Mouse (Mus musculus): Measurements from ENCODE around the gene U90926. TPM values are rescaled to one million over a fixed set of nuclear protein-coding genes. Genes with fewer than 3 reads are reported as not detected.

Gene U90926
- polyA plus RNA-seq (2015; fragmentation: Nextera tagmentation; extraction: Ambion mirVana): not detected in 2 replicates

DNA sequence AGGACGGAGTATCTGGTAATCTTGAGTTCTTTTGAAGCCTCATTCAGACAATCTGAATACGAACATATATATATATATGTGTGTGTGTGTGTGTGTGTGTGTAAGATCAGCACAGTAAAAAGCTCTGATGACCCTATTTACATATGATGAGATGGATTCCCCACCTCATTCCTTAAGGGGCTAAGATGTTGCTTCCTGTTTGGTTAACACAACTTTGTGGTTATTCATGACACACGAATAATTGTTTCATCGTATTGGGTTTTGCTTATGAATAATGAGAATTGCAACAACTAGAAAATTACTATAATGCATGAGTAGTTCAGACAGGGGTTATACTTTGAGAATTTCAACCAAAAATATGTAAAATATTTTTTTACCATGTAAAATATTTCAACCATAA lies at the start of gene U90926:
TSS of gene U90926 (minus strand) at position 101 of the 400 bp plus-strand sequence.
- no peak within 1 kb of the TSS for H3K4me2 ChIP-seq
- WGBS: 94% methylated on average over 4 of the region's 4 CpGs
- ATAC-seq (ENCODE audit: low FRiP score): no peak
- no peak within 1 kb of the TSS for H3K9ac ChIP-seq
- no peaks in the 10 kb centered on the region for H3K9me3 ChIP-seq
- H3K4me1 ChIP-seq (replicated peaks): peaks cover 18% of the 10 kb centered on the region
- H3K27me3 ChIP-seq: no peaks in the 10 kb centered on the region
- no peak within 1 kb of the TSS for H3K27ac ChIP-seq
- no peaks in the 10 kb centered on the region for H3K36me3 ChIP-seq
- H3K4me3 ChIP-seq: no peak within 1 kb of the TSS

DNA sequence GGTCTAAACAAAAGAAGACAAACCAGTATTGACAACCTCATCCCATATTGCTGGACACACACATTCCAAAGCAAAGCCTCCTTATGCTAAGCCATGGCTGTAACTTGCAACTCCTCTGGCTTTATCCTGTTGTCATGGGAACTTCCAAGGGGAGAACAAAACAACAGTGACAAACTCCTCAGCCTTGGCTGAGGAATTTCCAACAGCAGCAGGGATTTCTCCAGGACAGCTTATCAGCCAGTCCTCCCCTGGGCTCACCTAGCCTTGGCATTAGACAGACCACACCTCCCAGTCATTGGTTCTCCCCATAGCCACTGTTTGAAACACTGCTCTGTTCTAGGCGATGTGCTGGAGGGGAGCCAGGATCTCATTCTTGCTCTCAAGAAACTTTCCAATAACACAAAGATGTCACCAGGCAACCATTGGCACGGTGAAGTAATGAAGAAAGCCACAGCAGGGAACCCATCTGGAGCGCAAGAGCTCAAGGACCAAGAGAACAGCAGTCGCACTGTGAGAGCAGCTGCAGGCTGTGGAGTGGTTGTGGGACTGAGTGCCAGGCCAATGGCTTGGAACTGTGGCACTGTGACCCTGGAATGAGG lies 48.7 kb upstream of the U90926 start:
- WGBS: 7% methylated on average over 4 of the region's 4 CpGs

DNA sequence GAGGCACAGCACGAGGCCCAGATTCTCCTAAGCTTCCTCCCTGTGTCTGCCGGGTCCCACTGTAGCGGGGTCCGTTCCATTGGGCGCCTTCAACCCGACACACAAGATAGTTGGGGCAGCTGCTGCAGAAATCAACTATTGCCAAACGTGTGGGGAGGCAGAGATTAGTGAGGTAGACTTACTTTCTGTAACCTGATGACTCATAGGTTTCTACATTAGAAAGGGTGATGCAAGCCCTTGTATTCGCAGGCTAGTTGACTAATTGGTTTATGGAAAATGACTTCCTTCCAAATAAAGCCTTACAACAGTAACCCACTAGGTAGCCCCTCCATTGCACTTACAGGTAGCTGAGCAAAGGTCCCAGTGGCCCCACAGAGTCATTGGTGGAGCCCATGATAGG lies 47.4 kb upstream of the U90926 start:
- no peak overlapping the region for H3K4me3 ChIP-seq
- peaks cover 15% of the 10 kb centered on the region for H3K4me1 ChIP-seq (replicated peaks)
- H3K4me2 ChIP-seq: no peak overlapping the region
- no peaks in the 10 kb centered on the region for H3K9me3 ChIP-seq
- no peak for ATAC-seq (ENCODE audit: low FRiP score)
- H3K27ac ChIP-seq: no peak overlapping the region
- no peak overlapping the region for H3K9ac ChIP-seq
- peaks cover 5% of the 10 kb centered on the region; the same call in 1 of the 2 replicates for H3K27me3 ChIP-seq
- WGBS: 93% methylated on average over 8 of the region's 8 CpGs
- no peaks in the 10 kb centered on the region for H3K36me3 ChIP-seq

More for the DNA sequence above, 48.7 kb upstream of the U90926 start:
- H3K4me2 ChIP-seq: no peak overlapping the region
- H3K27ac ChIP-seq: peak overlapping the region; percentile 71
- peaks cover 15% of the 10 kb centered on the region for H3K4me1 ChIP-seq (replicated peaks)
- H3K36me3 ChIP-seq: no peaks in the 10 kb centered on the region
- H3K9ac ChIP-seq: no peak overlapping the region
- peaks cover under 1% of the 10 kb centered on the region; the same call in 1 of the 2 replicates for H3K27me3 ChIP-seq
- H3K4me3 ChIP-seq: no peak overlapping the region
- no peaks in the 10 kb centered on the region for H3K9me3 ChIP-seq
- ATAC-seq (ENCODE audit: low FRiP score): peak; percentile 94

DNA sequence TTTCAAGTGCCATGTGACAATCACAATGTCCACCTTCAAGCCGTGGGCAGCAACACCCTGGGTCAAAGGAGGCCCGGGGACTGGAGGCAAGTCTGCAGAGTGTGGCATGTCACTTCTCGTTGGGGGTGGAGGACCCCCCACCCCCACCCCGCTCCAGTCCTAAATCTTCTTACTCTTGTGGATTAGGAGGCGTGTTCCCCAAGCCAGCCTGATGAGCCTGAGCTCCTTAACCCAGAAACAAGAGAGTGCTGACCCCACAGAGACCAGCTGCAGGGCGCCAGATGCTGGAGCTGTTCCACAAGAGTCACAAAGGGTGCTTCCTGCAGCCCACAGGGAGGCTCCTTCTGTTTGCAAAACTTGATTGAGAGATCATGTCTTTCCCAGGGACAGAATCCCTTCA lies 41.0 kb upstream of the U90926 start, which contains the start of gene Ppef2:
TSS of gene Ppef2 (minus strand) at position 61 of the 400 bp plus-strand sequence.
- H3K9ac ChIP-seq: no peak within 1 kb of the TSS
- no peak for ATAC-seq (ENCODE audit: low FRiP score)

DNA sequence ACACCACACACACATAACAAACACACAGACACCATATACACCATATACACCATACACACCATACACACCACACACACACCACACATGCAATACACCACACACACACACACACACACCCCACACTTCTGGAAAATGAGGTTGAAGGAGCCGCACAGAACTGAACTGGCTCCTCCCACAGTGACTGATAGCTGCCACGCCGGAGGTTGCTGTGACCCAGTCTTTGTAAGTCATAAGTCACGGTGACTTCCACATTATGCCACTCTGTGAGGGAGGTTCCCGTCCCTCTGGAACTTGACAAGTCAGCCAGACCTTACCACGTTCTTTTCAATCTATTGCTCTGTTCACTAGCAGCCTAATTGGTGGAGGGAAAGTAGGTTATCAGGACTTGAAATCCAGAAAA lies 39.3 kb upstream of the U90926 start:
- H3K27ac ChIP-seq: no peak overlapping the region
- peaks cover 12% of the 10 kb centered on the region for H3K4me1 ChIP-seq (replicated peaks)
- H3K9ac ChIP-seq: no peak overlapping the region
- no peak overlapping the region for H3K4me2 ChIP-seq
- H3K4me3 ChIP-seq: no peak overlapping the region
- 59% methylated on average over 6 of the region's 6 CpGs for WGBS
- no peak for ATAC-seq (ENCODE audit: low FRiP score)
- no peaks in the 10 kb centered on the region for H3K36me3 ChIP-seq
- no peaks in the 10 kb centered on the region for H3K9me3 ChIP-seq
- H3K27me3 ChIP-seq: peaks cover 5% of the 10 kb centered on the region; the same call in 1 of the 2 replicates

More for the DNA sequence above, 41.0 kb upstream of the U90926 start, which contains the start of gene Ppef2:
- Histone ChIP-seq H3K27ac (no peak within 1 kb of the TSS), H3K9me3 (no peaks in the 10 kb centered on the region), H3K4me1 (replicated peaks) (peaks cover 12% of the 10 kb centered on the region), H3K4me3 (no peak within 1 kb of the TSS), H3K27me3 (peaks cover 5% of the 10 kb centered on the region; the same call in 1 of the 2 replicates), H3K4me2 (no peak within 1 kb of the TSS), H3K36me3 (no peaks in the 10 kb centered on the region)
- 30% methylated on average over 6 of the region's 6 CpGs for WGBS

DNA sequence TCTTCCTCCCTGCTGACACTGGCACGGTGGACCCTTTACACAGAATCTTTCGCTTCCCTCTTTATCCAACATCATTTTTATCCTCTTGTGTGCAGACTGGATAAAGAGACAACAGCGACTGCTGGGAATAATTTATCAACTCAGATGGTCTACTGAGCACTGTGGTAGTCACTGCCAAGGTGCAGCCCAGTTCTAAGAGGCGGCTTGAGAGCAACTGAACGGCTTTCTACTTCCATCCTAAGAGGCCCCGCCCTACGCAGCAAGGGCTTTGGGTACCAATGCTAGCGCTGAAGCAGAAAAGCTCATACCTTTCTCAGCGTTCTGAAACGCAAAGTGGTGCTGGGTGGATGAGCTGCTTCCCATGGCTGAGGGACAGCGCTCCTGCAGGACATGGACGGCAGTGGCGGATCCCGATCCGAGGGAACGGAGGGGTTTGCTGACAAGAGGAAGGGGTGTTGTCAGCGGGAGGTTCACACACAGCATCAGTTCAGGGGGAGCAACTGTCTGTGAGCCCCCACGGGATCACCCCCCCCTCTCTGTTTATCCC lies 37.7 kb upstream of the U90926 start:
- H3K9ac ChIP-seq: peak overlapping the region; percentile 31; the same call in 1 of the 2 replicates
- ATAC-seq (ENCODE audit: low FRiP score): peak; percentile 67

DNA sequence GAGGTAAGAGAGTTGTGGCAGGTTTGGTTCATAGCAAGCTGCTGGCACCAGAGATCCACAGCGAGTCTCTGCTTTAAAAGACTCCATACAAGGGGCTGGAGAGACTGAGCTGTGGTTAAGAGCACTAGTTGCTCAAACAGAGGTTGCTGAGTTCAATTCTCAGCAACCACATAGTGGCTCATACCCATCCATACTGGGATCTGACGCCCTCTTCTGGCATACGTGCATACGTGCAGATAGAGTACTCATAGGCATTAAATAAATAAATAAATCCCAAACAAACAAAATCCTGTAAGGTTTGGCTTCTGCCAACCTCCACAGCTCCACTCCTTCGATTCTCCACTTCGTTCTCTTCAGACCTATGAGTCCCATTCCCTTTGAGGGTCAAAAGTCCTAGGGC lies 36.8 kb upstream of the U90926 start:
- WGBS: 94% methylated on average over 6 of the region's 6 CpGs
- H3K9ac ChIP-seq: no peak overlapping the region
- no peaks in the 10 kb centered on the region for H3K36me3 ChIP-seq
- H3K4me2 ChIP-seq: no peak overlapping the region
- H3K4me1 ChIP-seq (replicated peaks): peaks cover 12% of the 10 kb centered on the region
- H3K4me3 ChIP-seq: no peak overlapping the region
- H3K9me3 ChIP-seq: no peaks in the 10 kb centered on the region
- no peak overlapping the region for H3K27ac ChIP-seq
- H3K27me3 ChIP-seq: no peaks in the 10 kb centered on the region
- ATAC-seq (ENCODE audit: low FRiP score): no peak

More for the DNA sequence above, 37.7 kb upstream of the U90926 start:
- H3K9me3 ChIP-seq: no peaks in the 10 kb centered on the region
- H3K27ac ChIP-seq: no peak overlapping the region
- 19% methylated on average over 18 of the region's 18 CpGs for whole genome bisulfite sequencing
- no peaks in the 10 kb centered on the region for H3K27me3 ChIP-seq
- H3K4me2 ChIP-seq: peak overlapping the region; percentile 46
- no peaks in the 10 kb centered on the region for H3K36me3 ChIP-seq
- H3K4me1 ChIP-seq (replicated peaks): peaks cover 12% of the 10 kb centered on the region
- H3K4me3 ChIP-seq: peak overlapping the region; percentile 20; the same call in 1 of the 2 replicates

DNA sequence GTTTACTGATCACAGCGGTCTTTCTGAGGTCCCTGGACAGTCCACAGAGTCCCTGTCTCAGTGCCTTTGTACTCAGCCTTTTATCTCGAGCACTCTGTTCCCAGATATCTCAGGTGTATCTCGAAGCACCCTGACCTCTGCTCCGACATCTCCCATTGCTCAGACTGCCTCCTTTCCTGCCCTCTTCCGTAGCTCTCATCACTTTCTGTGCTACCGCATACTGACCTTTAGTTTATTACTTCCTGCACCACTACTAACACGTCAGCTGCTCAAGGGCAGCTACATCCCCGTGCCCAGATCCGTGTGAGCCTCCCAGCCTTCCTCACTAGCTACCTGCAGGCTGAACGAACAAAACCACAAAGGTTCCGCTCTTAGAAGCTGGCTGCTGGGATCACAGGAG lies 33.4 kb upstream of the U90926 start:
- H3K9ac ChIP-seq: no peak overlapping the region
- H3K36me3 ChIP-seq: no peaks in the 10 kb centered on the region
- H3K9me3 ChIP-seq: no peaks in the 10 kb centered on the region
- no peak overlapping the region for H3K4me3 ChIP-seq
- H3K27me3 ChIP-seq: no peaks in the 10 kb centered on the region
- no peak for ATAC-seq (ENCODE audit: low FRiP score)
- H3K4me1 ChIP-seq (replicated peaks): peaks cover 6% of the 10 kb centered on the region
- WGBS: 88% methylated on average over 11 of the region's 11 CpGs
- no peak overlapping the region for H3K27ac ChIP-seq
- no peak overlapping the region for H3K4me2 ChIP-seq

DNA sequence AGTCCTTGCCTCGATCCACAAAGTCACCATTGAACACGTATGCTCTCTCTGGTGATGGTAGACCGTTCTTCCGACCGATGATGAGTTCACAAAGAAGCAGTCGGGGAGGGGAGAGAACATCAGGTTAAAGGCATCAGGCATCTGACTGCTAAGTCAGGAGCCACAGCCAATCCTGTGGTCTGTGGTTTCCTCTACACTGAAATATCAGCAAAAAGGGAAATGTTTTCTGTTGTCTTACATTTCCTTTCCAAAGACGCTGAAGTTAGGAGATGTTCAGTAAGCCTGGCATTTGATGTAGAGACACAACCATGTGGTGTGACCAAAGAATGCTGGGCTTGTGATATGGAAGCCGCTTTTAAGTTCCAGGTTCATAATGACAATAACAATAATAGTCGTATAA lies 30.3 kb upstream of the U90926 start:
- H3K9ac ChIP-seq: no peak overlapping the region
- ATAC-seq (ENCODE audit: low FRiP score): no peak
- no peak overlapping the region for H3K4me3 ChIP-seq
- H3K27ac ChIP-seq: no peak overlapping the region
- H3K27me3 ChIP-seq: no peaks in the 10 kb centered on the region
- H3K4me1 ChIP-seq (replicated peaks): no peaks in the 10 kb centered on the region
- WGBS: 91% methylated on average over 9 of the region's 9 CpGs
- no peak overlapping the region for H3K4me2 ChIP-seq
- H3K9me3 ChIP-seq: no peaks in the 10 kb centered on the region
- no peaks in the 10 kb centered on the region for H3K36me3 ChIP-seq

DNA sequence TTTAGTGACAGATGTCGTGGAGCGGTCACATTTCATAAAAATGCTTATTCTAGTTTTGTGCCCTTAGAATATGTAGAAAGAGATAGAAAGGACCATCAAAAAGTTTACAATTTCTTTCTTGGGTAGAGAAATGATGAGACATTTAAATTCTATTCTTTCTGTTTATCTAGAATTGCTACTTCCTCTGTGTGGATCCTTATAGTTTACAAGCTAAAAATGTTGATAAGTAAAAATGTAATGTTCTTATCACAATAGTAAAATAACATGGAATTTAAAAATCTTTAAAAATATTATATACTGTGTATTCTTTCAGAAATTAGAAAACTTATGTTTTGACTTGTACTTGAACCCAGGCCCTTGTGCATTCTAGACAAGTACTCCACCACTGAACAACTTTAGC lies 29.7 kb upstream of the U90926 start:
- H3K4me2 ChIP-seq: no peak overlapping the region
- H3K4me1 ChIP-seq (replicated peaks): no peaks in the 10 kb centered on the region
- H3K36me3 ChIP-seq: no peaks in the 10 kb centered on the region
- no peaks in the 10 kb centered on the region for H3K27me3 ChIP-seq
- WGBS: 92% methylated on average over 2 of the region's 2 CpGs
- H3K27ac ChIP-seq: no peak overlapping the region
- no peak overlapping the region for H3K9ac ChIP-seq
- no peak for ATAC-seq (ENCODE audit: low FRiP score)
- H3K9me3 ChIP-seq: no peaks in the 10 kb centered on the region
- no peak overlapping the region for H3K4me3 ChIP-seq

DNA sequence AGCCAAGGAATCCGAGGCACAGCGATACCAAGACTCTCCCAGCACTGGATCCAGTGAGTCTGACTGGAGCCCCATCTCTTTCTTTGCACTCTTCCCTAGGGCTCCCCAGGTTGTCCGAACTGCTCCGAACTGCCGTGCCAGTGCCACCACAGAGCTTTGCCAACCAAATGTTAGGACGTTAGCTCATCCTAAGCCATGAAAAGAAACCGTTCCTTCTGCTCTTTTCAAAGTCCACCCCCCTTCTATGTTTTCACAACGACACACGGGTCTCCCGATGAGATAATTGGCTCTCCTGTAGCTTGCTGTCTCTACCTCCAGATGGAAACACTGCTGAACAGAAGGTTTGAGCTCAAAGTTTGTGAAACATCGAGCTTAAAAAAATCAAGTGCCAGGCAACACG lies 25.6 kb upstream of the U90926 start:
- Histone ChIP-seq H3K27ac (no peak overlapping the region), H3K9me3 (no peaks in the 10 kb centered on the region), H3K36me3 (no peaks in the 10 kb centered on the region), H3K9ac (no peak overlapping the region), H3K4me2 (no peak overlapping the region), H3K27me3 (peaks cover 2% of the 10 kb centered on the region; the same call in 1 of the 2 replicates), H3K4me1 (replicated peaks) (no peaks in the 10 kb centered on the region), H3K4me3 (no peak overlapping the region)
- ATAC-seq (ENCODE audit: low FRiP score): no peak
- 91% methylated on average over 12 of the region's 12 CpGs for WGBS

DNA sequence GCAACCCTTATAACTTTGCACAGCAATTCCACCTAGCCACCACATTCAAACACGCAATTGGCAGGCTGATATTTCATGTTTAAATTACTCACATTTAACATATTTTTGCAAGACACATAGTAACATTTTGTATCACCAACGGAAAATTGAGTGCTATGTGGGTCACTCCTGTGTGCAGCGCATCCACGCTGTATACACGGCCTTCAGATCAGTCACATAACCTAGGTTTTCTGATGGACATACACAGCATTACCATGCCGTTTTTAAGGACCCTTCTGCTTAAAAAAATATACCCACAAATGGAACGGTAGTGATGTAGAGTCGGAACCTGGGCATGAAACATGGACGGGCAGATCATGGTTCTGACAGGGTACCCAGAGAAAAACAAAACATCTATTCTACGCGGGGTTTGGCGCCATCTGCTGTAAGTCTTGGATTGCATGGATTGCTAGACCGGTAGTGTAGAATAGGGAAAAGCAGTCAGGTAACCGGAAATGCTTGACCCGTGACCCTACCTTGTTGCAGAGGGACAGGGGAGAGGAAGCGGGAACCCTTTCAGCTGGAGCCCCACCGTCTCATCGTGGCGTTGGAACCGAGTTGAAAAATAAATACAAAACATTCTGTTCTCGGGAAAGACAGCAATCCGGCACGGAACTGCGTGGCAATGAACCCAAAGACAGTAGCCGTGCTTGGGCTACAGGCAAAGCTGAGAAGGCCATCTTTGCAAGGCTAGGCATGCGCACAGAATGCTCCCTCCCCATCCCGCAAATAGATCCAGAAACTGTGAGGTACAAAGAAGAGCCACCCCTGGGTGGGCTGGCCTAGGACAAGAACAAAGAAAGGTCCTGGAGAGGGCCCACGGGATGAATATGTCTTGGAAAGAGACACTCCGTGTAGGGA lies 24.4 kb upstream of the U90926 start:
- peaks cover 2% of the 10 kb centered on the region; the same call in 1 of the 2 replicates for H3K27me3 ChIP-seq
- no peaks in the 10 kb centered on the region for H3K4me1 ChIP-seq (replicated peaks)
- H3K36me3 ChIP-seq: no peaks in the 10 kb centered on the region
- ATAC-seq (ENCODE audit: low FRiP score): peak; percentile 89
- no peaks in the 10 kb centered on the region for H3K9me3 ChIP-seq
- WGBS: 43% methylated on average over 29 of the region's 29 CpGs
- H3K4me2 ChIP-seq: peak overlapping the region; percentile 27; the same call in 1 of the 2 replicates
- H3K9ac ChIP-seq: no peak overlapping the region
- H3K4me3 ChIP-seq: no peak overlapping the region
- no peak overlapping the region for H3K27ac ChIP-seq

All from hindbrain, embryonic 13.5 days (tissue).